Mouse (Mus musculus): ENCODE measurements around the gene Ppp1r14c. TPM values are rescaled to one million over a fixed set of nuclear protein-coding genes. Genes with fewer than 3 reads are reported as not detected.

Gene Ppp1r14c
- polyA plus RNA-seq, 1 experiment, result 13.4 TPM

DNA sequence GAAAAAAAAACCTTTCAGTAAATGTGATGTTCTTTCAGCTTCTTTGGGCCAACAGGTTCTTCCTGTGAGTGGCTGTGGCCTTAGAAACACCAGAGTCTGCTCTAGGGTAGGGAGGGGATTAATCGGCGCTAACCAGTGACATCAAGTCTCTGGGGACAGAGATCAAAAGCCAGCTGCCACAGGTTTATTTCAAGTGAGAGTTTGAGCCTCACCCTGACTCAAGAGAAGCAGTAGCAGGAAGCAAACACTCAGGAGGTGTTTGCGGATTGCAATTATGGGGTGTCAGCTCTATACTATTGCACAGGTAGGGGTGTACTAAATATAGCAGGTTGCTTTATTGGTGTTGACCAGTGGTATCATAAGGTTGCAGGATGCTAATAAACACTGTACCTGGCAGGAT is 144.6 kb downstream of the Ppp1r14c start:
- WGBS, result 76% methylated on average over 3 of the region's 3 CpGs
- TF ChIP-seq POLR2A (IDR thresholded peaks at IDR 0.05; ENCODE audit: borderline replicate concordance, insufficient read depth, low read length) (no peak), CTCF (IDR thresholded peaks at IDR 0.05; ENCODE audit: borderline replicate concordance, insufficient read depth, low read depth, low read length) (no peak)

GRCm38 (mm10) chr10:3511401-3511800 is 145.5 kb downstream of the Ppp1r14c start:
- Histone ChIP-seq H3K4me1 (ENCODE audit: control insufficient read depth, insufficient read depth, low read length) (no peaks in the 10 kb centered on the region), H3K4me3 (replicated peaks; ENCODE audit: insufficient read depth, low read depth, low read length) (no peak overlapping the region), H3K27ac (ENCODE audit: insufficient read depth, low read length) (no peak overlapping the region), H3K27me3 (ENCODE audit: control insufficient read depth, insufficient read depth, low read length) (no peaks in the 10 kb centered on the region)
- DNase-seq, result no peak
- WGBS, result 68% methylated on average over 3 of the region's 3 CpGs
- no peak for TF ChIP-seq CTCF (IDR thresholded peaks at IDR 0.05; ENCODE audit: borderline replicate concordance, insufficient read depth, low read depth, low read length)
- TF ChIP-seq POLR2A (IDR thresholded peaks at IDR 0.05; ENCODE audit: borderline replicate concordance, insufficient read depth, low read length), result no peak

More for the DNA sequence above, 144.6 kb downstream of the Ppp1r14c start:
- no peak overlapping the region for H3K27ac ChIP-seq (ENCODE audit: insufficient read depth, low read length)
- H3K4me3 ChIP-seq (replicated peaks; ENCODE audit: insufficient read depth, low read depth, low read length), result no peak overlapping the region
- DNase-seq, result no peak
- H3K4me1 ChIP-seq (ENCODE audit: control insufficient read depth, insufficient read depth, low read length), result no peaks in the 10 kb centered on the region
- H3K27me3 ChIP-seq (ENCODE audit: control insufficient read depth, insufficient read depth, low read length), result no peaks in the 10 kb centered on the region

- H3K27me3 ChIP-seq (ENCODE audit: control insufficient read depth, insufficient read depth, low read length), result no peaks in the 10 kb centered on the region
- WGBS, result 82% methylated on average over 8 of the region's 8 CpGs
- no peaks in the 10 kb centered on the region for H3K4me1 ChIP-seq (ENCODE audit: control insufficient read depth, insufficient read depth, low read length)
- H3K27ac ChIP-seq (ENCODE audit: insufficient read depth, low read length), result no peak overlapping the region
- no peak for DNase-seq
- no peak overlapping the region for H3K4me3 ChIP-seq (replicated peaks; ENCODE audit: insufficient read depth, low read depth, low read length)
- TF ChIP-seq CTCF (IDR thresholded peaks at IDR 0.05; ENCODE audit: borderline replicate concordance, insufficient read depth, low read depth, low read length) (no peak; the same call in 1 of the 2 replicates), POLR2A (IDR thresholded peaks at IDR 0.05; ENCODE audit: borderline replicate concordance, insufficient read depth, low read length) (no peak)
These were observed 146.9 kb downstream of the Ppp1r14c start for GRCm38 (mm10) chr10:3512620-3513305.

GRCm38 (mm10) chr10:3513947-3514346 is 148.1 kb downstream of the Ppp1r14c start:
- TF ChIP-seq CTCF (IDR thresholded peaks at IDR 0.05; ENCODE audit: borderline replicate concordance, insufficient read depth, low read depth, low read length) (no peak), POLR2A (IDR thresholded peaks at IDR 0.05; ENCODE audit: borderline replicate concordance, insufficient read depth, low read length) (no peak)
- DNase-seq, result no peak
- H3K4me1 ChIP-seq (ENCODE audit: control insufficient read depth, insufficient read depth, low read length), result no peaks in the 10 kb centered on the region
- H3K4me3 ChIP-seq (replicated peaks; ENCODE audit: insufficient read depth, low read depth, low read length), result no peak overlapping the region
- no peak overlapping the region for H3K27ac ChIP-seq (ENCODE audit: insufficient read depth, low read length)
- H3K27me3 ChIP-seq (ENCODE audit: control insufficient read depth, insufficient read depth, low read length), result no peaks in the 10 kb centered on the region
- 86% methylated on average over 6 of the region's 6 CpGs for WGBS

Other genes with a start within 250 kb of the Ppp1r14c start
- not detected in 2 replicates for gene H60c, start 98.3 kb upstream of the Ppp1r14c start, polyA plus RNA-seq (2012; rRNA removed)
- 0.52 and 0.59 TPM in 2 replicates for gene Iyd, start 174.2 kb downstream of the Ppp1r14c start, polyA plus RNA-seq (2012; rRNA removed)